Comparison of ENCODE assay signal across 26 mouse cellular contexts in genomic region chr6:84025636-84026035, GRCm38 (mm10).
"Had no signal": no experiment of that assay in that cellular context is flagged by ENCODE, and none has a peak within 500 bp of the region (broad histone marks: within the 10 kb centered on the region; RNA-seq: fewer than 3 reads in every experiment).

No protein-coding gene starts in this region.

- H3K4me3 ChIP-seq: heart, embryonic 10.5 days; heart, embryonic 13.5 days; heart, embryonic 15.5 days; hindbrain, embryonic 13.5 days; hindbrain, embryonic 15.5 days; kidney, embryonic 15.5 days; limb, embryonic 13.5 days; limb, embryonic 15.5 days; liver, embryonic 12.5 days had no signal

- H3K36me3 ChIP-seq: heart, embryonic 15.5 days; hindbrain, embryonic 13.5 days; hindbrain, embryonic 15.5 days; kidney, embryonic 15.5 days; limb, embryonic 13.5 days; limb, embryonic 15.5 days; liver, embryonic 12.5 days had no signal

- H3K9me3 ChIP-seq: heart, embryonic 10.5 days; heart, embryonic 13.5 days; heart, embryonic 15.5 days; hindbrain, embryonic 13.5 days; hindbrain, embryonic 15.5 days; kidney, embryonic 15.5 days; limb, embryonic 13.5 days; limb, embryonic 15.5 days; liver, embryonic 12.5 days had no signal

- DNase-seq: gastrocnemius, postnatal 14 days; gastrocnemius, postnatal 36 days; heart, adult 18-20 months; heart, postnatal 14 days; heart, postnatal 36 days; kidney, adult 11 months; kidney, adult 2 months; kidney, adult 9 months; kidney, postnatal 14 days; kidney, postnatal 36 days; layer of hippocampus, adult 9-11 months; layer of hippocampus, postnatal 36 days; left cerebral cortex, postnatal 4 days had no signal

- H3K27me3 ChIP-seq: heart, embryonic 13.5 days; heart, embryonic 15.5 days; hindbrain, embryonic 13.5 days; hindbrain, embryonic 15.5 days; kidney, embryonic 15.5 days had no signal

- H3K9ac ChIP-seq: heart, embryonic 13.5 days; heart, embryonic 15.5 days; hindbrain, embryonic 13.5 days; hindbrain, embryonic 15.5 days; kidney, embryonic 15.5 days; limb, embryonic 13.5 days; limb, embryonic 15.5 days; liver, embryonic 12.5 days; liver, embryonic 14.5 days had no signal

- H3K4me2 ChIP-seq: heart, embryonic 13.5 days; heart, embryonic 15.5 days; hindbrain, embryonic 13.5 days; hindbrain, embryonic 15.5 days; kidney, embryonic 15.5 days; limb, embryonic 13.5 days; limb, embryonic 15.5 days; liver, embryonic 12.5 days had no signal

- H3K4me1 ChIP-seq: hindbrain, embryonic 13.5 days; hindbrain, embryonic 15.5 days; kidney, embryonic 15.5 days; limb, embryonic 13.5 days; limb, embryonic 15.5 days; liver, embryonic 12.5 days had no signal

- H3K27ac ChIP-seq: heart, embryonic 10.5 days; heart, embryonic 13.5 days; heart, embryonic 15.5 days; hindbrain, embryonic 13.5 days; hindbrain, embryonic 15.5 days; hindbrain, postnatal 0 days; kidney, embryonic 15.5 days; kidney, postnatal 0 days; limb, embryonic 13.5 days; limb, embryonic 15.5 days; liver, embryonic 12.5 days; liver, embryonic 14.5 days had no signal

- ATAC-seq: hindbrain, postnatal 0 days; intestine, embryonic 16.5 days; liver, embryonic 12.5 days had no signal
